Comparison of ENCODE assay signal across 8 mouse cellular contexts in the genomic region with DNA sequence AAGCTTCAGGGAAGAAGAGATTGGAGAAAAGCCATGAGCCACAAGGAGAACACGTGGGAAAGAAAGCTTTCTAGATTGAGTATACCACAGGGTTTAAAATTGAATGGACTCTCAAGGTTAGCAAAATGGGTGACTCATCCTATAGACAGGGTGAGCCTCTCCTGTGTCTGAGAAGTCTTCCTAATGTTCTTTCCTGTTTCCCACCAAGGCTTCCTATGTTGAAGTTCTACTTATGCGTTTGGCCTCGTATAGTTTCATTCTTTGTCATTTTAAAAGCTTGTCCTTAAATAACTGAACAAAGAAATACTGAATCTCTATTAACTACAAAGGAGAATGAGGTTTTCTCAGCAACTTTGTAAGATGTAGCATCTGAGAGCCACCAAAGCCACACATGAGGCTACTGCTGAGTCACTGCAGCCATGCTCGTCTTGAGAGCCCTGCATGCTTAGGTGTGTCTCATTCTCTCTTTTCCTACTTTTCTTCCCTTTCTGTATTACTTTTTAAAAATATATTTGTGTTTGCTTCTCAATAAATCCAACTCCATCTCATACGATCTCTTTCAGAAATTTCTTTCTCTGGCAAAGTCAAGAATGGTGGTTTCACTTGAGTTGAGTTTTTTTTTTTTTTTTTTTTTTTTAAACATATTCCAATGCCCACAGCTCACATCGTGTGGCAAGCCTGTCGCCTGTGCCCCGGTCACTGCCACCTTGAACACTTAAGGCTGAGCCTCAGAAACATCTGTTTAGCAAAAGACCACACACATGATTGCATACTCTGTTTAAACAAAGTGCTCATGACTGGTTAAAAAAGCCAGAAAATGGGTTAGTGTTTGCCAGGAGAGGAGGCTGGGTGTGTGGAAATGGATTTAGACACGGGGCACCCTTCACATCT. TPM values are rescaled to one million over a fixed set of nuclear protein-coding genes. Genes with fewer than 3 reads are reported as not detected.
DNase-seq lines count a peak whose midpoint lies in the region; ATAC-seq and TF ChIP-seq lines count a peak whose summit lies in the region.

No protein-coding gene starts in this region.

- H3K9me3 ChIP-seq in neural tube, embryonic 11.5 days (ENCODE audit: control insufficient read depth, low read length): no peaks in the 10 kb centered on the region
- no peaks in the 10 kb centered on the region for H3K9me3 ChIP-seq in embryonic facial prominence, embryonic 11.5 days (replicated peaks; ENCODE audit: control insufficient read depth, low read length)
- H3K9me3 ChIP-seq in intestine, embryonic 14.5 days (ENCODE audit: control insufficient read depth, low read length): no peaks in the 10 kb centered on the region
- no peaks in the 10 kb centered on the region for H3K9me3 ChIP-seq in midbrain, postnatal 0 days (ENCODE audit: low read length)

- H3K4me1 ChIP-seq in neural tube, embryonic 11.5 days (ENCODE audit: control insufficient read depth, insufficient read depth, low read length): no peaks in the 10 kb centered on the region
- H3K4me1 ChIP-seq in embryonic facial prominence, embryonic 11.5 days (ENCODE audit: control insufficient read depth, insufficient read depth, low read length): no peaks in the 10 kb centered on the region
- no peaks in the 10 kb centered on the region for H3K4me1 ChIP-seq in intestine, embryonic 14.5 days (replicated peaks; ENCODE audit: control insufficient read depth, insufficient read depth, low read length)
- 0 out of 2 replicates have a peak, but pooled peaks cover 2% of the 10 kb centered on the region for H3K4me1 ChIP-seq in midbrain, postnatal 0 days (ENCODE audit: insufficient read depth, low read length)

- peak overlapping the region; percentile 22 for H3K4me2 ChIP-seq in neural tube, embryonic 11.5 days (ENCODE audit: low read depth)
- H3K4me2 ChIP-seq in embryonic facial prominence, embryonic 11.5 days (ENCODE audit: low read depth, low read length): peak overlapping the region; percentile 37
- H3K4me2 ChIP-seq in intestine, embryonic 14.5 days (ENCODE audit: low read length): peak overlapping the region; percentile 62
- H3K4me2 ChIP-seq in midbrain, postnatal 0 days (ENCODE audit: low read depth, low read length, poor library complexity, severe bottlenecking): peak overlapping the region; percentile 47

- DNase-seq in neural tube, embryonic 11.5 days (ENCODE audit: low spot score): no peak
- no peak for DNase-seq in neural tube, embryonic 10.5 days (ENCODE audit: extremely low spot score, low spot score)
- DNase-seq in embryonic facial prominence, embryonic 11.5 days (ENCODE audit: low spot score): peak; percentile 0
- no peak for DNase-seq in intestine, embryonic 14.5 days (ENCODE audit: low spot score)
- DNase-seq in midbrain, postnatal 0 days (ENCODE audit: low spot score): no peak
- no peak for DNase-seq in urinary bladder, postnatal 10 days (ENCODE audit: low spot score)
- no peak for DNase-seq in right cerebral cortex, postnatal 10 days (ENCODE audit: low spot score in 2 of 2)

- no peaks in the 10 kb centered on the region for H3K36me3 ChIP-seq in neural tube, embryonic 11.5 days (ENCODE audit: control insufficient read depth, insufficient read depth, low read length)
- H3K36me3 ChIP-seq in embryonic facial prominence, embryonic 11.5 days (replicated peaks; ENCODE audit: control insufficient read depth, insufficient read depth, low read depth, low read length): no peaks in the 10 kb centered on the region
- 0 out of 2 replicates have a peak, but pooled peaks cover under 1% of the 10 kb centered on the region for H3K36me3 ChIP-seq in intestine, embryonic 14.5 days (ENCODE audit: control insufficient read depth, insufficient read depth, low read length)
- no peaks in the 10 kb centered on the region for H3K36me3 ChIP-seq in midbrain, postnatal 0 days (ENCODE audit: insufficient read depth, low read length)

- no peaks in the 10 kb centered on the region for H3K27me3 ChIP-seq in neural tube, embryonic 11.5 days (ENCODE audit: control insufficient read depth, insufficient read depth, low read length)
- no peaks in the 10 kb centered on the region for H3K27me3 ChIP-seq in embryonic facial prominence, embryonic 11.5 days (ENCODE audit: control insufficient read depth, insufficient read depth, low read length)
- no peaks in the 10 kb centered on the region for H3K27me3 ChIP-seq in intestine, embryonic 14.5 days (replicated peaks; ENCODE audit: control insufficient read depth, insufficient read depth, low read length)
- no peaks in the 10 kb centered on the region for H3K27me3 ChIP-seq in midbrain, postnatal 0 days (ENCODE audit: insufficient read depth, low read length)

- H3K4me3 ChIP-seq in neural tube, embryonic 11.5 days (ENCODE audit: low read depth, low read length): no peak overlapping the region
- H3K4me3 ChIP-seq in embryonic facial prominence, embryonic 11.5 days (ENCODE audit: low read depth, low read length): peak overlapping the region; percentile 25; the same call in 1 of the 2 replicates
- peak overlapping the region; percentile 35 for H3K4me3 ChIP-seq in intestine, embryonic 14.5 days (ENCODE audit: low read depth, low read length)
- peak overlapping the region; percentile 22; the same call in 1 of the 2 replicates for H3K4me3 ChIP-seq in midbrain, postnatal 0 days (ENCODE audit: low read depth, low read length)

- WGBS in neural tube, embryonic 11.5 days: 73% methylated on average over 9 of the region's 9 CpGs
- WGBS in embryonic facial prominence, embryonic 11.5 days: 68% methylated on average over 9 of the region's 9 CpGs
- 54% methylated on average over 9 of the region's 9 CpGs for WGBS in intestine, embryonic 14.5 days
- WGBS in midbrain, postnatal 0 days: 71% methylated on average over 9 of the region's 9 CpGs

- peak overlapping the region; percentile 35; the same call in 1 of the 2 replicates for H3K9ac ChIP-seq in neural tube, embryonic 11.5 days (ENCODE audit: low read length)
- H3K9ac ChIP-seq in embryonic facial prominence, embryonic 11.5 days (replicated peaks; ENCODE audit: low read length): peak overlapping the region; percentile 53
- H3K9ac ChIP-seq in intestine, embryonic 14.5 days (ENCODE audit: low read length): peak overlapping the region; percentile 45
- no peak overlapping the region for H3K9ac ChIP-seq in midbrain, postnatal 0 days (replicated peaks; ENCODE audit: low read length, poor library complexity, severe bottlenecking)

- ATAC-seq in neural tube, embryonic 11.5 days (ENCODE audit: insufficient read depth, low FRiP score, low TSS enrichment): no peak
- ATAC-seq in embryonic facial prominence, embryonic 11.5 days (replicated peaks; ENCODE audit: insufficient number of reproducible peaks, low FRiP score, low TSS enrichment, low read depth): no peak
- peak; percentile 47 for ATAC-seq in intestine, embryonic 14.5 days (replicated peaks; ENCODE audit: low FRiP score, low TSS enrichment, low read depth)
- 0 out of 2 replicates have a peak, but pooled peaks have one; percentile 25 for ATAC-seq in midbrain, postnatal 0 days (ENCODE audit: low FRiP score)
- no peak for ATAC-seq in monocyte, adult 5-6 weeks (replicated peaks; ENCODE audit: insufficient number of reproducible peaks, low FRiP score, low TSS enrichment, poor library complexity, severe bottlenecking)

- no peak for TF ChIP-seq CTCF in midbrain, postnatal 0 days (IDR thresholded peaks at IDR 0.05)

- H3K27ac ChIP-seq in neural tube, embryonic 11.5 days (ENCODE audit: low read depth, low read length): no peak overlapping the region
- no peak overlapping the region for H3K27ac ChIP-seq in embryonic facial prominence, embryonic 11.5 days (replicated peaks; ENCODE audit: low read depth, low read length)
- H3K27ac ChIP-seq in intestine, embryonic 14.5 days (ENCODE audit: low read depth): peak overlapping the region; percentile 88
- peak overlapping the region; percentile 2; the same call in 1 of the 2 replicates for H3K27ac ChIP-seq in midbrain, postnatal 0 days (ENCODE audit: low read depth, low read length)

RNA-seq across cellular contexts. Expression of a gene that starts 0.7 kb away (rescaled TPM):
- polyA plus RNA-seq in neural tube, embryonic 11.5 days (2014; fragmentation: Nextera tagmentation; extraction: Ambion mirVana): 1.2 and 1.4 TPM in 2 replicates
- 2.4 and 2.7 TPM in 2 replicates for polyA plus RNA-seq in embryonic facial prominence, embryonic 11.5 days (2014; fragmentation: Nextera tagmentation; extraction: Ambion mirVana)
- polyA plus RNA-seq in intestine, embryonic 14.5 days (2014; fragmentation: Nextera tagmentation; extraction: Ambion mirVana): 10.8 and 12.5 TPM in 2 replicates
- total RNA-seq in midbrain, postnatal 0 days (2014; rRNA removed): 1.6 and 3.2 TPM in 2 replicates
- 2.9 and 3.0 TPM in 2 replicates for polyA plus RNA-seq in midbrain, postnatal 0 days (2015; fragmentation: Nextera tagmentation; extraction: Ambion mirVana)
- 145 to 315 TPM (median 203 TPM) in 3 replicates for total RNA-seq in monocyte, adult 5-6 weeks (2017)

RNA-seq across cellular contexts. Expression of a gene that starts 23.4 kb away (rescaled TPM):
- 0.20 TPM in 1 of 2 replicates, not detected in the other for polyA plus RNA-seq in neural tube, embryonic 11.5 days (2014; fragmentation: Nextera tagmentation; extraction: Ambion mirVana)
- polyA plus RNA-seq in embryonic facial prominence, embryonic 11.5 days (2014; fragmentation: Nextera tagmentation; extraction: Ambion mirVana): 0.20 TPM in 1 of 2 replicates, not detected in the other
- polyA plus RNA-seq in intestine, embryonic 14.5 days (2014; fragmentation: Nextera tagmentation; extraction: Ambion mirVana): 0.12 and 0.17 TPM in 2 replicates
- total RNA-seq in midbrain, postnatal 0 days (2014; rRNA removed): 0.66 TPM in 1 of 2 replicates, not detected in the other
- 0.20 and 0.36 TPM in 2 replicates for polyA plus RNA-seq in midbrain, postnatal 0 days (2015; fragmentation: Nextera tagmentation; extraction: Ambion mirVana)
- total RNA-seq in monocyte, adult 5-6 weeks (2017): 34.6 to 61.0 TPM (median 35.2 TPM) in 3 replicates

RNA-seq across cellular contexts. Expression of a gene that starts 38.8 kb away (rescaled TPM):
- 0.31 and 0.96 TPM in 2 replicates for polyA plus RNA-seq in neural tube, embryonic 11.5 days (2014; fragmentation: Nextera tagmentation; extraction: Ambion mirVana)
- 1.2 and 2.0 TPM in 2 replicates for polyA plus RNA-seq in embryonic facial prominence, embryonic 11.5 days (2014; fragmentation: Nextera tagmentation; extraction: Ambion mirVana)
- polyA plus RNA-seq in intestine, embryonic 14.5 days (2014; fragmentation: Nextera tagmentation; extraction: Ambion mirVana): 3.9 and 4.6 TPM in 2 replicates
- total RNA-seq in midbrain, postnatal 0 days (2014; rRNA removed): 1.4 and 3.1 TPM in 2 replicates
- 2.5 and 3.1 TPM in 2 replicates for polyA plus RNA-seq in midbrain, postnatal 0 days (2015; fragmentation: Nextera tagmentation; extraction: Ambion mirVana)
- 148 to 312 TPM (median 231 TPM) in 3 replicates for total RNA-seq in monocyte, adult 5-6 weeks (2017)

Comparison
In these comparisons a context has a peak if more than half of its experiments do, and no peak if none do; other contexts are left out.
1. ATAC-seq: peak in intestine, embryonic 14.5 days (single experiment) and midbrain, postnatal 0 days (single experiment); none in neural tube, embryonic 11.5 days (single experiment), embryonic facial prominence, embryonic 11.5 days (single experiment) and monocyte, adult 5-6 weeks (single experiment).
2. H3K27ac ChIP-seq: peak in intestine, embryonic 14.5 days (single experiment) and midbrain, postnatal 0 days (single experiment); none in neural tube, embryonic 11.5 days (single experiment) and embryonic facial prominence, embryonic 11.5 days (single experiment).
3. Peak in every context shown above with its lines, with median percentiles within 50 percentile points of each other: H3K4me2 ChIP-seq.